Mouse (Mus musculus) small intestine, adult 2 months (tissue): ENCODE data around the gene Ubxn1.

ENCODE experiments used
- CTCF ChIP-seq: fragments of 200-500 bp; IDR thresholded peaks from 2 replicates; pipeline ENCODE4 v1.5.1; 2012; ENCODE audit warnings: low read depth, mild to moderate bottlenecking, control low read depth, inconsistent platforms, low read length, moderate library complexity, mixed read lengths; ENCODE audit not compliant: insufficient replicate concordance, insufficient read length; ENCODE audit errors: extremely low read depth
- POLR2A ChIP-seq: fragments of 200-500 bp; IDR thresholded peaks from 2 replicates; pipeline ENCODE4 v1.6.1; 2012; ENCODE audit warnings: low read depth, mild to moderate bottlenecking, control low read depth, inconsistent platforms, low read length, moderate library complexity

- TF ChIP-seq POLR2A (no peak), CTCF (no peak)
These were observed 15.8 kb downstream of the Ubxn1 start for GRCm38 (mm10) chr19:8886916-8887584.
